Mouse (Mus musculus) spleen, adult 18-20 months (tissue): Measurements from ENCODE around the gene Mea1.

Experiments used
- DNase-seq, 2 experiments: peaks; one replicate each; pipeline ENCODE4 v3.0.0; 2022; ENCODE audit warnings: mixed read lengths in 2 of 2

Gene Mea1

GRCm38 (mm10) chr17:46706375-46707089 lies 27.9 kb downstream of the Mea1 start:
- no peak for DNase-seq

GRCm38 (mm10) chr17:46710959-46711597 lies 32.5 kb downstream of the Mea1 start, which contains the start of gene Pex6:
Gene Pex6, plus strand, starts transcription at chr17:46711463.
- peak; percentile 81 to 86 for DNase-seq

DNA sequence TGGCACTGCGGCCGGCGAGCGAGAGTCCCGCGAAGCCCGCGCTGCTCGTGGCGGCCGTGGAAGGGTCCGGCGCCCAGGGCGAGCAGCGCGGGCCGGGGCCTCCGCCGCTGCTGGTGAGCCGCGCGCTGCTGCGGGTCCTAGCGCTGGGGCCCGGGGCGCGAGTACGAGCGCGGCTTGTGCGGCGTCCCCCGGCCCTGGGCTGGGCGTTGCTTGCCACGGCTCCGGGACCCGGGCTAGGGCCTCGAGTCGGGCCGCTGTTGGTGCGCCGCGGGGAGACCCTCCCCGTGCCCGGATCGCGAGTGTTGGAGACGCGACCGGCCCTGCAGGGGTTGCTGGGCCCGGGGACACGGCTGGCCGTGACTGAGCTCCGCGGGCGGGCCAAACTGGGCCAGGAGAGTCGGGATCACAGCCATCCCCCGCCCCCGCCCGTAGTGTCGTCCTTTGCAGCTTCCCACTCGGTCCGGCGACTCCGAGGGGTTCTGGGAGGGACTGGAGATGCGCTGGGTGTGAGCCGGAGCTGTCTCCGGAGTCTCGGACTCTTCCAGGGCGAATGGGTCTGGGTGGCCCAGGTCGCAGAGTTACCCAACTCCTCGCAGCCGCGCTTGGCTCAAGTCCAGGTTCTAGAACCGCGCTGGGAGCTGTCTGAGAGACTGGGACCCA lies 33.1 kb downstream of the Mea1 start:
- DNase-seq: peak in 1 of 2 experiments; percentile 24

- DNase-seq: no peak
Observed at GRCm38 (mm10) chr17:46712442-46712841, 33.8 kb downstream of the Mea1 start.

DNA sequence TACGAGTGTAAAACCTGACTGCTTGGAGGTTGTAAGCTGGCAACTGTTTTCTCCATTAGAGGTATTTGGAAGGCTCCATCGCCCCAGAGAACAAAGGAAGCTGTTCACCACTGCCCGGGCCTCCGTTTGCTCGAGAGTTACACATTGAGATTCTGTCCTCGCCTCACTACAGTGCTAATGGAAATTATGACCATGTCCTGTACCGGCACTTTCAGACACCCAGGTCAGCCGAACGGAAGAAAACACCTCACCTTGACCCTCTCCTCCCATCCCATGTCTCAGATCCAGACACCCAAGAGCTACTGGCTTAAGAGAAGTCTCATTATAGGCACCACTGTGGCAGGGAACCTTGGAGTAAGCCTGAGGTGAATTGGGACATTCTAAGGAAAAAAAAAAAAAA lies 35.3 kb downstream of the Mea1 start:
- no peak for DNase-seq

- DNase-seq: no peak
Observed at GRCm38 (mm10) chr17:46714756-46715481, 36.3 kb downstream of the Mea1 start.

DNA sequence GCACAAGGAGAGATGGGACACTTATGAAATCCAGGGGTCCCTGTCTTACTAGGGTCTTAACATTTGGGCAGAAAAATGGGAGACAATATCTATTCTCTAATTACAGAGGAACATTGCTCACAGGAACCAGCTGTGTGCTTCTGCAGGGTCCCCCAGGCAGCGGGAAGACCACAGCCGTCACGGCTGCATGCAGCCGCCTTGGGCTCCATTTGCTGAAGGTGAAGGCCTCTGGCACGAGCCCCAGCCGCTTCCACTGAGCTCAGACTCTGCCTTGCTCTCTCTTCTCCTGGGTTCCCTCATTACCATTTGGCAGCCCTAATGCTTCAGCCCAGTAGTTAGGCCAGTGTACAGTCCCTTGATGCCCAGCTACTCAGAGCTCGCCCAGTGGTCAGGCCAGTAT lies 42.5 kb downstream of the Mea1 start:
- no peak for DNase-seq

DNA sequence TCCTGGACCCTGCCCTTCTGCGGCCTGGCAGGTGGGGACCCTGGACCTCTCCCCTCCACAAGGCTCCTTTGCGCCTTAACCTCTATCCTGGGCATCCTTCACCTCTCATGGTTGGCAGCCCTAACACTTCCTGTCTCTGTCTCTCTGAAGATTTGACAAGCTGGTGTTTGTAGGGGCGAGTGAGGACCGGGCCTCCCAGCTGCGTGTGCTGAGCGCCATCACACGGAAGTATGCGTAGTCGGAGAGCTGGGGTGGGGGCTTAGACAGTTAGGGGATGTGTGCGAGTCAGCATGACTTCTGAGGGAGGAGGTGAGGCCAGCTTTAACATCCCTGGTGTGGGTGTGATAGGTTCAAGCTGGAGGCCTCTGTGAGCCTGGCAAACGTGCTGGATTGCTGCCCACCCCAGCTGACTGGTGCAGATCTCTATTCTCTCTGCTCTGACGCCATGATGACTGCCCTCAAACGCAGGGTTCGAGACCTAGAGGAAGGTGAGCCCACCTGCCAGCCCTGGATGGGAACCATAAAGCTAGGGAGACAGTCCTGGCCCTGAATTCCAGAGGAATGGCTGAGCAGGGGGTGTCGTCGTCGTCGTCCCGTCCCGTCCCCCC lies 46.0 kb downstream of the Mea1 start:
- DNase-seq: no peak

DNA sequence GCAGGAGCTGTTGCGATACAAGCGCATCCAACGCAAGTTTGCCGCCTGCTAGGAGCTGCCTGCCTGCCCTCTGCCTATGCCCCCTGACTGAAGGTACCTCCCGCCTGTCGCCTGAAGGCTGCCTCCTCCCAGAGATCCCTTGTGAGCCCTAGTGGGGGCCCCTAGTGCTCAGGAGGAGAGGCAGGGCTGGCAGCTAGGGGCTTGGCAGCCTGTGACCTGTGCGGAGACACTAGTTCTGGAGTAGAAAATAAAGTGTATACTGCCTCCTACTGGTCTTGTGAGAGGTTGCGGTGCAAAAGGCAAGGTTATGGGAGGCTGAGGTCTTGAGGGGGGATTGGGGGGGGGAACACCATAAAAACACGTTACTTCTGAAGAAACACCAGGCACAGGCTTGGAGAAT lies 46.7 kb downstream of the Mea1 start:
- no peak for DNase-seq

DNA sequence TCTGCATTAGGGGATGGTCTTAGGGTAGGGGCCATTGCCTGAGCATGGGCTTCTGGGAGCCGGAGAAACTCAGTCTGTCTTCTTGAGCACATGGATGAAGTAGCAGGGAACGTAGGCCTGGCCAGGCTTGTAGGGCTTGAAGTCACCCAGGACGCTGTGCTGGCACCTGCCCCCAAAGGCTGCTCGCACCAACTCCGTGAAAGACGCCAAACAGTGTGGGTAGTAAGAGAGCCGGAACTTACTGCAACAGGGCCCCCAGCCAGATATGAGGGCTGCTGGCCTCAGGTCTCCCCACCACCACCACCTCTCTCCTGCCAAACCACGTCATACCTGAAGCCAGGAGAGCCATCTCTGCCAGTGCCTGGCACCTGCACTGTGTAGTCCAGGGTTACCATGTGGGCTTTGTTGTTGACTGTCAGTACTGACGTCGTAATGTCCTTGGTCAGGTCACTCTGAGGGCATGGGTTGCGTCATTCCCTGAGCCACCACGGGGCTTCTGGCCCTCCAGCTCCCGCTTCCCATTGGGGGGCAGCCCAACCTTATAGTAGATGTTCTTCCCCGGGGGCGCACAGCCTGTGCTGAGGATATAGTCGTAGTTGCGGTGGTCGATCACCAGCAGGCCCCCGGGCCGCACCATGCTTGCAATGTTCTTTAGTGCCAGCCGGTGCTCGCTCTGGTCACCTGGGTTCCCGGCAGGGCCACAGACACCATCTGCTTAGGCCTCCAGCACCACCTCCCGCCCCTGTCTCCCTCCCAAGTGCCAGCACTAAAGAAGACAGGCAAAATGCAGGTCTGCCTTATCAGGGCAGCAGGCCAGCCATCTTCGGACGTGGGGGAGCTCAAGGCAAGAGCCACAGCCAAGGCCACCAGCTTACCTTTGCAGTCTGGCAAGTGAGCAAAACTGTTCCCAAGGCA lies 47.4 kb downstream of the Mea1 start:
- no peak for DNase-seq

- no peak for DNase-seq
Observed at GRCm38 (mm10) chr17:46727271-46727670, 48.7 kb downstream of the Mea1 start.

GRCm38 (mm10) chr17:46728021-46728420 lies 49.4 kb downstream of the Mea1 start:
- DNase-seq: no peak

GRCm38 (mm10) chr17:46728496-46728895 lies 49.9 kb downstream of the Mea1 start:
- no peak for DNase-seq

DNA sequence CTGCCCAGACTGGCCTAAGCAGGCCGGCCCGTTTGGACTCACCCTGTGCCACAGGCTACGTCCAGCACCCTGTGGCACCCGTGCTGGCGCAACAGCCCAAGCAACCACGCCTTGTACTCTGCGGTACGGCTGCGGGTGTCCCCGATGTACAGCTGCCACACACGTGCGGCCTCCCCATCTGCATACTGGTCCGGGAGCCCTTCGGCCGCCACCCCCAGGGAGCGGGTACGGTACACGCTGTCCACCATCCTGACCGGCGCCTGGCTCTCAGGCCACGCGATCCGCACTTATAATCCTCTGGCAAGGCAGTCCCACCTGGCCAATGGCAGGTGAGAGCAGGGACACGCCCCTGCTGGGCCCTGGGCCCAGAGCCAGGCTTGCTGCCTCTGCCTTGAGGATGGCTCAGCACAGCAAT lies 50.3 kb downstream of the Mea1 start, which contains the start of gene Gnmt:
Gene Gnmt, minus strand, starts transcription at position 265 of the 415 bp plus-strand sequence.
- no peak for DNase-seq
